Mouse (Mus musculus) stomach, embryonic 15.5 days (tissue): Measurements from ENCODE around the gene Iqch. TPM values are rescaled to one million over a fixed set of nuclear protein-coding genes. Genes with fewer than 3 reads are reported as not detected.
"Not testable (repeated sequence)": the region's sequence is repeated elsewhere in the genome, so short reads cannot be mapped to it uniquely, and the experiment has no call there.

Source experiments
- ATAC-seq: fragments of 200-750 bp; cut with Nextera tagmentation; 2 replicates; pipeline ENCODE4 v1.8.0; 2017; ENCODE audit warnings: low read depth, moderate number of reproducible peaks, moderate TSS enrichment; ENCODE audit not compliant: insufficient read depth, low FRiP score
- H3K27ac ChIP-seq: fragments of 300-500 bp; sonication (generic); 2 replicates; pipeline ENCODE4 v1.5.1; 2015; ENCODE audit warnings: mild to moderate bottlenecking, inconsistent platforms
- H3K27me3 ChIP-seq: fragments of 300-500 bp; sonication (generic); replicated peaks from 2 replicates; pipeline ENCODE4 v1.6.1; 2015; ENCODE audit warnings: inconsistent platforms
- H3K36me3 ChIP-seq: fragments of 300-500 bp; sonication (generic); 2 replicates; pipeline ENCODE4 v1.6.1; 2015; ENCODE audit warnings: inconsistent platforms
- H3K4me1 ChIP-seq: fragments of 300-500 bp; sonication (generic); 2 replicates; pipeline ENCODE4 v1.6.1; 2015; ENCODE audit warnings: inconsistent platforms
- H3K4me2 ChIP-seq: fragments of 300-500 bp; sonication (generic); 2 replicates; pipeline ENCODE4 v1.6.1; 2015; ENCODE audit warnings: mild to moderate bottlenecking, inconsistent platforms
- H3K4me3 ChIP-seq: fragments of 300-500 bp; sonication (generic); replicated peaks from 2 replicates; pipeline ENCODE4 v1.5.1; 2015; ENCODE audit warnings: inconsistent platforms
- H3K9ac ChIP-seq: fragments of 300-500 bp; sonication (generic); 2 replicates; pipeline ENCODE4 v1.6.1; 2015; ENCODE audit warnings: inconsistent platforms
- H3K9me3 ChIP-seq: fragments of 300-500 bp; sonication (generic); 2 replicates; pipeline ENCODE4 v1.6.1; 2016; ENCODE audit warnings: inconsistent platforms
- WGBS: fragments of 180-500 bp; shearing (Covaris S2); methylation state at CpG from one replicate; pipeline ENCODE4 v1.1.7; 2015; 5-methylcytosine and 5-hydroxymethylcytosine counted together
- polyA plus RNA-seq: library from polyadenylated mRNA; unstranded; fragments of >200 nt; fragmentation: Nextera tagmentation; extraction: Ambion mirVana; gene quantifications from 2 replicates; pipeline ENCODE4 v1.2.1, GENCODE M21; 2015

The Iqch gene
- polyA plus RNA-seq, 1 experiment from 2014 or later, result 0.12 TPM

GRCm38 (mm10) chr9:63550701-63551100 lies 51.6 kb downstream of the Iqch start:
- ATAC-seq, H3K9ac ChIP-seq, H3K27ac ChIP-seq, H3K36me3 ChIP-seq, H3K9me3 ChIP-seq, H3K27me3 ChIP-seq, H3K4me2 ChIP-seq, H3K4me3 ChIP-seq, H3K4me1 ChIP-seq: not testable (repeated sequence)
- WGBS, result 74% methylated on average over 6 of the region's 6 CpGs

GRCm38 (mm10) chr9:63548966-63549365 lies 53.3 kb downstream of the Iqch start:
- 83% methylated on average over 5 of the region's 5 CpGs for WGBS
- no peak for ATAC-seq
- H3K27me3 ChIP-seq, result no peaks in the 10 kb centered on the region; the same call in 1 of the 2 replicates
- no peaks in the 10 kb centered on the region for H3K4me1 ChIP-seq
- H3K4me2 ChIP-seq, result 0 out of 2 replicates have a peak overlapping the region, but pooled peaks have one; percentile 2
- H3K4me3 ChIP-seq, result no peak overlapping the region
- H3K9ac ChIP-seq, result no peak overlapping the region
- no peaks in the 10 kb centered on the region for H3K36me3 ChIP-seq
- no peaks in the 10 kb centered on the region for H3K9me3 ChIP-seq
- H3K27ac ChIP-seq, result no peak overlapping the region

GRCm38 (mm10) chr9:63541926-63542325 lies 60.4 kb downstream of the Iqch start:
- Histone ChIP-seq H3K4me1 (no peaks in the 10 kb centered on the region), H3K27ac (no peak overlapping the region), H3K9me3 (no peaks in the 10 kb centered on the region), H3K4me2 (no peak overlapping the region), H3K4me3 (no peak overlapping the region), H3K36me3 (no peaks in the 10 kb centered on the region), H3K9ac (no peak overlapping the region), H3K27me3 (no peaks in the 10 kb centered on the region)
- ATAC-seq, result no peak
- 48% methylated on average over 7 of the region's 7 CpGs for WGBS

- Histone ChIP-seq H3K36me3 (no peaks in the 10 kb centered on the region), H3K27ac (no peak overlapping the region), H3K27me3 (no peaks in the 10 kb centered on the region), H3K4me3 (no peak overlapping the region), H3K9me3 (no peaks in the 10 kb centered on the region), H3K9ac (no peak overlapping the region), H3K4me1 (no peaks in the 10 kb centered on the region), H3K4me2 (no peak overlapping the region)
- 79% methylated on average over 7 of the region's 7 CpGs for WGBS
- ATAC-seq, result no peak
Observed at GRCm38 (mm10) chr9:63541301-63541700, 61.0 kb downstream of the Iqch start.

GRCm38 (mm10) chr9:63537489-63537888 lies 64.8 kb downstream of the Iqch start:
- H3K4me2 ChIP-seq, result no peak overlapping the region
- H3K9ac ChIP-seq, result no peak overlapping the region
- WGBS, result 72% methylated on average over 4 of the region's 4 CpGs
- no peaks in the 10 kb centered on the region for H3K36me3 ChIP-seq
- no peak overlapping the region for H3K27ac ChIP-seq
- no peak for ATAC-seq
- no peak overlapping the region for H3K4me3 ChIP-seq
- H3K27me3 ChIP-seq, result no peaks in the 10 kb centered on the region
- H3K9me3 ChIP-seq, result no peaks in the 10 kb centered on the region
- H3K4me1 ChIP-seq, result no peaks in the 10 kb centered on the region

GRCm38 (mm10) chr9:63535042-63535441 lies 67.3 kb downstream of the Iqch start:
- no peak overlapping the region for H3K27ac ChIP-seq
- no peaks in the 10 kb centered on the region for H3K9me3 ChIP-seq
- no peak overlapping the region for H3K4me2 ChIP-seq
- no peaks in the 10 kb centered on the region for H3K36me3 ChIP-seq
- ATAC-seq, result no peak
- no peak overlapping the region for H3K4me3 ChIP-seq
- H3K4me1 ChIP-seq, result no peaks in the 10 kb centered on the region
- no peaks in the 10 kb centered on the region for H3K27me3 ChIP-seq
- 67% methylated on average over 6 of the region's 6 CpGs for whole genome bisulfite sequencing
- no peak overlapping the region for H3K9ac ChIP-seq

GRCm38 (mm10) chr9:63534371-63534780 lies 67.9 kb downstream of the Iqch start:
- Histone ChIP-seq H3K36me3 (no peaks in the 10 kb centered on the region), H3K9me3 (no peaks in the 10 kb centered on the region), H3K4me1 (no peaks in the 10 kb centered on the region), H3K9ac (no peak overlapping the region), H3K27ac (no peak overlapping the region), H3K4me2 (no peak overlapping the region), H3K4me3 (no peak overlapping the region), H3K27me3 (no peaks in the 10 kb centered on the region)
- 39% methylated on average over 7 of the region's 7 CpGs for WGBS
- ATAC-seq, result no peak

GRCm38 (mm10) chr9:63532966-63533711 lies 69.2 kb downstream of the Iqch start:
- no peak for ATAC-seq
- 52% methylated on average over 9 of the region's 9 CpGs for WGBS

GRCm38 (mm10) chr9:63523937-63524253 lies 78.4 kb downstream of the Iqch start:
- Histone ChIP-seq H3K4me2 (no peak overlapping the region), H3K9me3 (no peaks in the 10 kb centered on the region), H3K4me1 (no peaks in the 10 kb centered on the region), H3K27ac (no peak overlapping the region), H3K9ac (no peak overlapping the region), H3K27me3 (no peaks in the 10 kb centered on the region), H3K36me3 (no peaks in the 10 kb centered on the region), H3K4me3 (no peak overlapping the region)
- ATAC-seq, result no peak
- 91% methylated on average over 2 of the region's 2 CpGs for WGBS

More at GRCm38 (mm10) chr9:63532966-63533711, 69.2 kb downstream of the Iqch start:
- H3K4me3 ChIP-seq, result no peak overlapping the region
- no peak overlapping the region for H3K27ac ChIP-seq
- H3K27me3 ChIP-seq, result no peaks in the 10 kb centered on the region
- H3K9ac ChIP-seq, result no peak overlapping the region
- no peaks in the 10 kb centered on the region for H3K9me3 ChIP-seq
- H3K4me1 ChIP-seq, result no peaks in the 10 kb centered on the region
- H3K36me3 ChIP-seq, result no peaks in the 10 kb centered on the region
- H3K4me2 ChIP-seq, result no peak overlapping the region

GRCm38 (mm10) chr9:63523251-63523936 lies 78.9 kb downstream of the Iqch start:
- H3K4me2 ChIP-seq, result no peak overlapping the region
- no peak overlapping the region for H3K4me3 ChIP-seq
- no peak overlapping the region for H3K27ac ChIP-seq
- H3K9me3 ChIP-seq, result no peaks in the 10 kb centered on the region
- no peak for ATAC-seq
- no peaks in the 10 kb centered on the region for H3K27me3 ChIP-seq
- no peaks in the 10 kb centered on the region for H3K4me1 ChIP-seq
- WGBS, result 83% methylated on average over 14 of the region's 14 CpGs
- no peak overlapping the region for H3K9ac ChIP-seq
- H3K36me3 ChIP-seq, result no peaks in the 10 kb centered on the region

- no peak overlapping the region for H3K9ac ChIP-seq
- no peak overlapping the region for H3K27ac ChIP-seq
- no peaks in the 10 kb centered on the region for H3K4me1 ChIP-seq
- no peak overlapping the region for H3K4me3 ChIP-seq
- no peak for ATAC-seq
- H3K36me3 ChIP-seq, result no peaks in the 10 kb centered on the region
- 59% methylated on average over 5 of the region's 5 CpGs for WGBS
- no peak overlapping the region for H3K4me2 ChIP-seq
- H3K27me3 ChIP-seq, result no peaks in the 10 kb centered on the region
- no peaks in the 10 kb centered on the region for H3K9me3 ChIP-seq
Observed at GRCm38 (mm10) chr9:63512851-63513250, 89.4 kb downstream of the Iqch start.

- H3K9ac ChIP-seq, result no peak overlapping the region
- no peak overlapping the region for H3K4me2 ChIP-seq
- H3K4me3 ChIP-seq, result no peak overlapping the region
- no peaks in the 10 kb centered on the region for H3K27me3 ChIP-seq
- 69% methylated on average over 4 of the region's 4 CpGs for WGBS
- no peak overlapping the region for H3K27ac ChIP-seq
- no peak for ATAC-seq
- H3K9me3 ChIP-seq, result no peaks in the 10 kb centered on the region
- no peaks in the 10 kb centered on the region for H3K36me3 ChIP-seq
- no peaks in the 10 kb centered on the region for H3K4me1 ChIP-seq
Observed at GRCm38 (mm10) chr9:63511034-63511433, 91.3 kb downstream of the Iqch start.
